Mouse (Mus musculus): Measurements from ENCODE around the gene Bcl2l1.

Bcl2l1 gene

GRCm38 (mm10) chr2:152737306-152738221 lies 94.0 kb downstream of the Bcl2l1 start:
- DNase-seq (ENCODE audit: low read depth): no peak

GRCm38 (mm10) chr2:152736748-152737147 lies 94.8 kb downstream of the Bcl2l1 start:
- DNase-seq (ENCODE audit: low read depth): peak; percentile 32

- peak; percentile 83 for DNase-seq (ENCODE audit: low read depth)
These were observed 95.4 kb downstream of the Bcl2l1 start, which contains the start of gene Id1 for GRCm38 (mm10) chr2:152736090-152736601. Gene Id1, plus strand, starts transcription at chr2:152736251.

- peak; percentile 86 for DNase-seq (ENCODE audit: low read depth)
These were observed 96.5 kb downstream of the Bcl2l1 start for GRCm38 (mm10) chr2:152734984-152735383.

GRCm38 (mm10) chr2:152734501-152734900 lies 97.0 kb downstream of the Bcl2l1 start:
- DNase-seq (ENCODE audit: low read depth): no peak

DNA sequence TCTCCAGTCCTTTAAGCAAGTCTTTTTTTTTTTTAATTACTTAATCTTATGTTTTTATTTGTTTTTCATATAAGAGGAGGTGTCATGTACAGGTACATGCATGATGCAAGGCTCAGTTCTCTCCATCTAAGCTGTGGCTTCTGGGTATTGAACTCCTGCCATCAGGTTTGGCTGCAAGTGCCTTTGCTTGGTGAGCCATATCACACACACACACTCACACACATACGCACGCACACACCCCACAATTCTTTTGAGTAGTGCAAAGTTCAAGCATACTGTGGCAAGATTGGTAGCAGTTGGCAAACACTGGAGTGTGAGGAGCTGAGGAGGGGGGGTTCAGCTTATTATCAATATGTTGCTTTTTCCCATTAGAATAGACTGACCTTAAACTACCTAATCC lies 98.3 kb downstream of the Bcl2l1 start:
- peak; percentile 39 for DNase-seq (ENCODE audit: low read depth)
